Mouse (Mus musculus) olfactory bulb, adult 2 months (tissue): ENCODE measurements around the gene 4930412O13Rik.

ENCODE experiments used
- CTCF ChIP-seq: fragments of 200-500 bp; IDR thresholded peaks from 2 replicates; pipeline ENCODE4 v1.5.1; 2012; ENCODE audit warnings: low read depth, mild to moderate bottlenecking, low read length, moderate library complexity; ENCODE audit not compliant: insufficient read depth
- POLR2A ChIP-seq: fragments of 200-500 bp; IDR thresholded peaks from 2 replicates; pipeline ENCODE4 v1.6.1; 2012; ENCODE audit warnings: mild to moderate bottlenecking, low read depth, low read length, moderate library complexity; ENCODE audit not compliant: insufficient read depth

DNA sequence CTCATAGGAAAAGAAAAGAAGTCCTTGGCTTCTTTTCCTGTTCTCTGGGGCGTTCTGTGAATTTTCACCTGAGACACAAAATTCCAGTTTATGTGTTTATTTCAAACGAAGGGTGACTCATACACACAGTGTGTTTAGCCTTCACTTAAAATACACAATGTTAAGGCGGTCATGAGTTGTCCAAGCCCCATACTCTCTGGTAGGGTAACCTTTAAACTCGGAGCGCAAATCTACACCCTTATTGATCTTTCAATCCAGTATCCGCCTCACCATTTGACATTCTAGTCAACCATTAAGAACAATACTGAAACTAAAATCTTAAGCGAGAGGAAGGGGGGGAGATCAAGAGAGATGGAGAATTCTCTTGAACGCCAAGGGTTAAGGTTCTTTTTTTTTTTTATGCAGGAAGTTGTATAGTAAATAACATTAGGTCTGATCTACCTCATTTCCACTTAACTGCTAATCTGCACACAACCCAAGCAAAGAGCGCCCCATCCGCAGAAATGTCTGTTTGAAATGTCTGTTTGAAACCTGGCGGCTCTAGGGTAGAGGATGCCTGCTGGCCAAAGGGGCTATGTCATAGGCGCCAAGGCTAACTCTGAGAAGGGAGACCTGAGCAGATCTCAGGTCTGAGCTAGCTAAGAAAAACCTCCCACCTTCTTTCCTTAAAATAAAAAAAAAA lies 5.2 kb upstream of the 4930412O13Rik start:
- TF ChIP-seq CTCF = no peak
- TF ChIP-seq POLR2A = no peak
